Mouse (Mus musculus) small intestine, adult 2 months (tissue): ENCODE measurements around the gene Ppp2r2d.

Experiments
- CTCF ChIP-seq: fragments of 200-500 bp; IDR thresholded peaks from 2 replicates; pipeline ENCODE4 v1.5.1; 2012; ENCODE audit warnings: low read depth, mild to moderate bottlenecking, control low read depth, inconsistent platforms, low read length, moderate library complexity, mixed read lengths; ENCODE audit not compliant: insufficient replicate concordance, insufficient read length; ENCODE audit errors: extremely low read depth
- POLR2A ChIP-seq: fragments of 200-500 bp; IDR thresholded peaks from 2 replicates; pipeline ENCODE4 v1.6.1; 2012; ENCODE audit warnings: low read depth, mild to moderate bottlenecking, control low read depth, inconsistent platforms, low read length, moderate library complexity

- no peak for TF ChIP-seq CTCF
- TF ChIP-seq POLR2A = no peak
Observed at GRCm38 (mm10) chr7:138864776-138865175, 18.9 kb downstream of the Ppp2r2d start.
